Mouse (Mus musculus): Measurements from ENCODE around the gene Eml6.
"Not testable (repeated sequence)": the region's sequence is repeated elsewhere in the genome, so short reads cannot be mapped to it uniquely, and the experiment has no call there.

Gene Eml6

DNA sequence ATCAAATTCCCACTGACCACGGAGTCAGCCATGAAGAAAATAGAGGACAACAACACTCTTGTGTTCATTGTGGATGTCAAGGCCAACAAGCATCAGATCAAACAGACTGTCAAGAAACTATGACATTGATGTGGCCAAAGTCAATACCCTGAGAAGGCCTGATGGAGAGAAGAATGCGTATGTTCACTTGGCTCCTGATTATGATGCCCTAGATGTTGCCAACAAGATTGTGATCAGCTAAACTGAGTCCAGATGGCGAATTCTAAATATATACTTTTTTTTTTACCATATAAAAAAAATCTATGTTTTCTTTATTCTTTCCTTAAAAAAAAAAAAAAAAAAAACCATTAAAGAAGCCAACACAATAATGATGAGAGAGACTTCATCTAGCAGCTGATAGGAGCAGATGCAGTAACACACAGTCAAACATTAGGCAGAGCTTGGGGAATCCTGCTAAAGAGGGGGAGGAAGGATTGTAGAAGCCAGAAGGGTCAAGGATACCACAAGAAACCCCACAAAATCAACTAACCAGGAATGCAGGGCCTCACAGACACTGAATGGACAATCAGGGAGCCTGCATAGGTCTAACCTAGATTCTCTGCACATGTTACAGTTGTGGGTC is 185.1 kb downstream of the Eml6 start:
- DNase-seq (ENCODE audit: low read depth, low spot score): no peak

DNA sequence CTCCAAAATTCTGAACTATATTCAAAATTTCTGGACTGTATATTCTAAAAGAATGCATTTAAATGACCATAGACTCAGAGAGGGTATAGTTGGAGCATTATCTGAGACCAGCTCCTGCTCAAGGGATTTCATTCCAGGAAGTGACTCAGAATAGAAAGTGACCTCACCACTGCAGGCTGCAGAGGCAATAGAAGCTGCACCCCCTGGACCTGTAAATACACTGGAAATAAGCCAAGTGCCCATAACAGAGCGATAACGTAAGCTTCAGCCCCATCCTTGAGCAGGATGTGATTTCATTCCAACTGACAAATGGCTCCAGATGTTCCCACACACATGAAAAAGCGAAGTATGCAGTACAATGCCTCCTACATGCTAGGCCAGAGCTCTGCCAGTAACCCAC is 186.1 kb downstream of the Eml6 start:
- peak; percentile 79 for DNase-seq (ENCODE audit: low read depth, low spot score)

DNA sequence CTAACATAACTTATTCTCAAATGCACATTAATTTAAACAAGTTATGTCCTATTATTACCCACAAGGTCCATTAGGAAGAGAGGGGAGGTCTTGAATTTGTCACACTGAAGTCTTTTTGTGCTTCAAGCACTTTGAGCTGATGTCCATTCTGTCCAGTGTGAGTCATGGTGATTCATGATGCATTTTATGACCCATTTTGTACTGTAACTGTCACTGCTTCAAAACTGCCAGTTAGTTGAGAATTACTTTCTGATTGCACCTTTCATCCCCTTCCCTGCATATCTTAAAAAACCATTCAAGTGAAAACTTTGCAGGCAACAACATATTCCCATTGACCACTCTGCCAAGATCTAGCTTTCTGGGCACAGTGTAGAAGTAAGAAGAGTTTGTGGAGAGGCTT is 188.8 kb downstream of the Eml6 start:
- DNase-seq (ENCODE audit: low read depth, low spot score): no peak

DNA sequence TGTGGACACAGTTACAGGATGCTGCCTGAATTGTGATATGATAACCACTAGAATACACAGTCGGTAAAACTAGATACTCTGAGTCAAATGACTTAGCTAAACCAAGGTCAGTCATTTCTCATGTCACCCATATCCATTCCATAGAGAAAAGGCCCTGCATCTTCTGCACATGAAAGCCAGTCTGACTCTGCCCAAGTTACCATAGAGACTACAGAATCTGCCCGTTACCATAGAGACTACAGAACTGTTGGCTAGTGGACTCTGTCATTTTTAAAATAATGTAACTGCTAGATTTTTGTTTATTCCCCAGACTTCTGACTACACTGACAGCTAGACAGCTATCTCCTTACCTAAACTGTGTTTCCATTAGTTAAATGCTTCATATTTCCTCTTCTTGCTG is 198.1 kb downstream of the Eml6 start:
- DNase-seq (ENCODE audit: low read depth, low spot score): no peak

DNA sequence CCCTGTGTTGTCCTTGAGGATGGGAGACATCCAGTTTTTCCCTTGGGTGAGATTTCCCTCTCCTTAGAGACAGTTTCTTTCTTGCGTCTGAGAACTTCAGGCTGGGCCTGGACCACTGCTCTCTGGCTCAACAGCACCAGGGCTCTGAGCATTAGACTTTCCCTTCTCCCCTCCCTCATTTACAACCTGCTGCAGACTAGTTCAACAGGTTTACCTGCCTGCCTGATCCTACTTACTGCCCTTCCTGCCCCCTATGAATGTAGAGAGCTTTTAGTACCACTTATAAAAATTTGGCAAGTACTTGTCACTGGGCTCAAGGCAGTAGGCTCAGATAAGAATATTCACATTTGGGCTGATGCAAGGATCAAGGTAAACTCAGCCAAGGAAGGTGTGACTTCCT is 199.8 kb downstream of the Eml6 start:
- DNase-seq (ENCODE audit: low read depth, low spot score): no peak

DNA sequence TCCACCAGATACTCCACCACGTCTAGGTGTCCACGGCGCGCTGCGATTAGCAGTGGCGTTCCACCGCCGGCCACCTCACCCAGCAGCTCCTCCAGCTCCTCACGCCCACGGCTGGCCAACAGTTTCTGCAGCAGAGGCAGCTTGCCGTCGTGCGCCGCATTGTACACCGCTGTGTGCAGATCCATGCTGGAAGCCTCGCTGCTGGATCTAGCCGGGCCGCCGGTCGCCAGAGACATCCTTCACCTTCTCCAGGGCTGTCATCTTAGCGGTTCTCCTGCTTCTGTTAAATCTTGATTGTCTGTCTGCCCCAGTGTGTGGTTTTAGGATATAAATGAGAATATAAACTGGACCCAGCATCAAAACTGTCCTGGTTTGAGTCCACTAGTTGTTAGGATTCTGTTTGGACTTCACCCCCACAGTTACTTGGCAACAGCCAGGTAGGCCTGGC is 200.5 kb downstream of the Eml6 start, which contains the start of gene 4931440F15Rik:
Gene 4931440F15Rik, minus strand, starts transcription at position 398 of the 448 bp plus-strand sequence.
- not testable (repeated sequence) for DNase-seq (ENCODE audit: low read depth, low spot score)

DNA sequence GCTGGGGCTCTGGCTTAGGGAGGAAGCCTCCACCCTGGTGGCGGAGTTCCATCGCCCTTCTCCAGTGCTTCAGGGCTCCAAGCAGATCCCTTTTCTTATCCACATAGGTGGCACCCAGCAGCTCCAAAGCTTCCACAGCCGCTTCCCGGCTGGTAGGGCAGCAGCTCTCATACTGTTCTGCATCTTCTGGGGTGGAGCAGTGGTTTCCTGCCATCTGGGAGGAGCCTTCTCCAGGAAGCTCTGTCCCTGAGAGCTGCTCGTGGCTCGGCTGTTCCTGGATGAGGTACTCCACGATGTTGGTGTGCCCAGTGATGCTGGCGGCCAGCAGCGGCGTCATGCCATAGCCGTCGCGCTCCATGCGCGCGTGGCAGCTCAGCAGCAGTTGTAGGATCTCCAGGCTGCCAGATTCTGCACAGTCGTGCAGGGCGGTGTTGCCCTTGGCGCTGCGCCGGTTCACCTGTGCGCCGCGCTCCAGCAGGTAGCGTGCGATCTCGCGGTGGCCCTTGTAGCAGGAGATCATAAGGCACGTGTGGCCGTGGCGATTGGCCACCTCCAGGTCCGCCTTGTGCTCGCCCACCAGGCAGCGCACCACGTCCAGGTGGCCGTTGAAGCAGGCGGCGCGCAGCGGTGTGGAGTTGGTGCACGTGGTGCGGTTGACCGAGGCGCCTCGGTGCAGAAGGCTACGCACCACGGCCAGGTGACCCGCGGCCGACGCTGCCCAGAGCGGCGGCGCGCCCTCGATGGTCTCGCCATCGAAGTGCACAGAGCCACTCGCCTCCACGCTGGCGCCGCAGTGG is 201.2 kb downstream of the Eml6 start:
- not testable (repeated sequence) for DNase-seq (ENCODE audit: low read depth, low spot score)

DNA sequence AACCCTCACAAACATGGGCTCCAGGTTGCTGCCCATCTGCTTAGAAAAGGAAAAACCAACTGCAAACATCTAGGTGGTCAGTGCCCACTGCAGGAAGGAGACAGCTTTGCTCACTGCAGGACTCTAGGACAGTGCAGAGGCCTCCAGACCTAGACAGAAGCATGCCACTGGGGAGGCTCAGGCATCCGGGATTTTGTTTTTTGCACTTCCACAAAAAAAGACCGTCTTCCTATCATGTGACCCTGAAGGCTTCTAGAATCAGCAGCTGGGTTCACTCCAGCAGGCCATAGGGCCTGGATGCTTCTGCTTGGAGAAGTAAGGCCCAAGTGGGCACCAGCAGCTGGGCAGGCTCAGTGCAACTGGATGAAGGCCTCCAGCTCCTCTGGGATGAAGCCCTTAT is 202.7 kb downstream of the Eml6 start:
- DNase-seq (ENCODE audit: low read depth, low spot score): no peak

DNA sequence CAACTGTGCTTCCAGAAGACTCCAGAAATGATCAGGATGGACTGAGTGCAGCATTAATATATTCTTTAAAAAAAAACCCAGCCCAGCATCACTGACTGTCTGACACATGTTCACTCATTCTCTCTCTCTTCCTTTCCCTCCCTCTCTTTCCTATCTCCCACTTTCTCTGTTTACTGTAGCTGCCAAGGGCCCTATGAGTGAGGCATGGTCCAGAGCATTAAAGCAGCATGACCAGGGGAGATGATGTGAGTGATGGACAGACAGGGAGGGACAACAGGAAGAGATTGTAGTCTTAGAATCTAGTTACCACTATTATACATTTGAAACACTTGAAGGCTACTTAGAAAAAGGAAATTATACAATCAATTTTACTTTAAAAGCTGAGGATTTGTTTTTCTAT is 210.2 kb downstream of the Eml6 start:
- no peak for DNase-seq (ENCODE audit: low read depth, low spot score)

DNA sequence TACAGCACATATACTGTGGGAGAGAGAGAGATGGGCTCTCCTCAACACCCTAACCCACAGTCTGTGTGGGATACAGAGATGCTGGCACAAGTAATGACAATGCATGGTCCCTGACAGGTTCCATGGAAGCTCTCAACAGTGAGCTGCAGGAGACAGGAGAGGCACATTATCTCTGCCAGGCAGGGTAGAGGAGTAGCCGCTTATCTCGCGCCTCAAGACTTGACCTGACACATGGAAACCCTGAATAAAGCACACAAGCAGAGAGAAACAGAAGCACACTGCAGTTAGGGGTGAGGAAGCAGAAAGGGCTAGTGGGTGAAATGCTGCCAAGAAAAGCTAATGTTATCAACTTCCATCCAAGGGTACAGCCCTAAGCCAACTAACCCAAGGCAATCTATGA is 210.6 kb downstream of the Eml6 start:
- DNase-seq (ENCODE audit: low read depth, low spot score): no peak

DNA sequence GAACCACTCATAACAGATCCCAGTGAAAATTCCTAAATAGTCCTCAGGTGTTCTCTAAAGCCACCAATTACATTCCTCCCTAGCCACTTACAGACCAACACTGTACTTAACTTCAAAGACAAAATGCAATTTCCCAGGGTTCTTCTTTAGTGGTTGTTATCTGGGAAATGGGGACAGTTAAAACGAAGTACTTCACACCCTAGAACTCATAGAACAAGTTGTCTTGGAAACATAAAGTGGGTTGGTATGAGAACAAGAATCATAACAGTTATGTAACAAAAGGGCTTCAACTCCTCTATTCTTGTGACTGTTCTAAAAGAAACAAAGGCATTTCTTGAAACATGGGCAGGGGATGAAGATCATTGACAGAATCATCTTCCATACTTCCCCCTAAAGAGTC is 212.6 kb downstream of the Eml6 start:
- no peak for DNase-seq (ENCODE audit: low read depth, low spot score)

DNA sequence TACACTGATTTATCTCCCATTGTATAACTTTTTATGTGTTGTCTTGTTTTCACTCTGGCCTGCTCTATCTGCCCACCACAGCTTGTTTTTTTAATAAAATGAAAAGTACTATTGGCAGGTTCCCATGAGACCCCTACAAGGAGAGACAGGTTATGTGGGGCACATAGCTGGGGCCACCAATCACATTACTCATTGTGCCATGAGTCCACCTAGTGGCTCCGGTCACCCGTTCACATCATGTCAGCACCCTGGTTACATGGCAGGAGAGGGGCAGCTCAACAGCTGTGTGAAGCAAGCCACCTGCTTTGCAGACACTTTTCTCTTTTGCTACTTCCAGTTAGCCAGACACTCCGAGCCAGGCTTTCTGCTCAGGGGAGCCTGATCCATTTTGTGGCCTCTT is 213.4 kb downstream of the Eml6 start:
- DNase-seq (ENCODE audit: low read depth, low spot score): no peak

DNA sequence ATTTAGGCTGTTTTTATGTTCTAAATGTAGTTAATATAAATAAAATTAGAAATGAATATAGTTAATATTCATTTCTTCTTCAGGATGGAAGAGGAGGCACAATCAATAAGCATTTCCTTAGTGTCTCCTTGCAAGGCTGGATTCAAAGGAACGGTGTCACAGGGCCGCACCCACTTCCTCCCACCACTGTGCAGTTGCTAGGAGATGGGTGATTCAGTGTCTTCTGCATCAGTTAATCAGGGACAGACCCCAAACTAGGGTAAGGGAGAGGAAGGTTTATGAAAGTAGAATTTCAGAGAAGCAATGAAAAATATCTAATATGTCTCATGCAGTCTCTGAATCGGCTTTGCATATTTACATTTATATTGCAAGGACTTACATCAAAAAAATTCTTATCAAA is 215.5 kb downstream of the Eml6 start:
- no peak for DNase-seq (ENCODE audit: low read depth, low spot score)

DNA sequence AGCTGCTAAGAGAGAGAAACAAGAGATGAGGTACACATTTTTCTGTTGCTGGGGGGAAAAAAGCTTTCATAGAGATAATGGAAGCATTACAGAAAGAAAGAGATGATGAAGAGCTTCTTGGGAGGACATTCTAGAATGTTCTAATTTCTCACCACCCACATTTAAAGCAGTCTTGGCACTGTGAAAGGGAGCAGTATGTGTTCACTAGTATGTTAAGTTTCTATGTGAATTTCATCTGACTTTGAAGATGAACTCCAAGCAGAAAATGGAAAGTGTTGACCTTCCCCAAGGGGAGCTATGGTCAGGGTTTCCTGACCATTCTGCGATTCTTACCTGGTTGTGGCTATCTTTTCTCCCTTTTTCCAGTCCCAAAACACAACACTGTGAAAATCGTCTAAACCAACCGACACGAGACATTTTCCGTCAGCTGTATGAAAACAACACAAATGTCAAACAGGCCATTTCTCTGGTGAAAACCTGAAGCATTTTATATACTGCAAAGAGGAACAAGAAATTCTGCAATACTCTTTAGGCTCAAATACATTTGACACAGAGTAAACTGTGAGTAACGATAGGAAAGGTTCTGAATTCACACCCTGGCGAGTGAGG is 216.7 kb downstream of the Eml6 start:
- no peak for DNase-seq (ENCODE audit: low read depth, low spot score)

DNA sequence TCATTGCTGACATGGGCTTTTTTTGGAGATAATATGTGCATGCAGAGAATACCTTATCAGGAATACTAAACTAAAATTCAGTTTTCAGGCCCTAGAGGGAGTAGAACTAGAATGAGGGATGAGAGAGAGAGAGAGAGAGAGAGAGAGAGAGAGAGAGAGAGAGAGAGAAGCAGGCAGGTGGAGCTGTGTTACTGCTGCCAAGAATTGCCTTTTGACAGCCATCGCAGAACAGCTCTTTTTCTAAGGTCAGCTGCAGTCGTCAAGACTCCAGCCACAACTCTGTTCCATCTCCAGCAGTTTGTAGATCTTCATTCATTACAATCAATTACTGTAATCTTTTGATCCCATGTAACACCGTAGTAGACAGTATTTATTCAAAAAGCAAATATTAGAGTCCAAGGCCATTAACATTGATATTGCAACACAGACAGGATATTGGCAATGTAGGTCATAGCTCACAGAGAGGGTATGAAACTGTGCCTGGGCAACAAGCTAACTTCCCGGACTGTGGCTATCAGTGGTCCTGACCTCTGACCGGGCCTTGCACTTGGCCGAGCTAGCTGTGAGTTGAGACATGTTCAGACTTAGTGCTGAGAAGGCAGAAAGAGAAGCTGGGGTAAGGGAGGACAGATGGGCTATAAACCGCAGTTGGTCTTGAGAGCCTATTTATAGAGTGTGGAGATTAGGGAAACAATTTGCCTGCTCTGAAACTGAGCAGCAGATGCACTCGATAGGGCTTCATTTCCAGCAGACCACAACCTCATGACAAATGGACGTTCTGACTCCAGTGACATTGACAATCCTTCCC is 217.5 kb downstream of the Eml6 start:
- DNase-seq (ENCODE audit: low read depth, low spot score): peak; percentile 95

DNA sequence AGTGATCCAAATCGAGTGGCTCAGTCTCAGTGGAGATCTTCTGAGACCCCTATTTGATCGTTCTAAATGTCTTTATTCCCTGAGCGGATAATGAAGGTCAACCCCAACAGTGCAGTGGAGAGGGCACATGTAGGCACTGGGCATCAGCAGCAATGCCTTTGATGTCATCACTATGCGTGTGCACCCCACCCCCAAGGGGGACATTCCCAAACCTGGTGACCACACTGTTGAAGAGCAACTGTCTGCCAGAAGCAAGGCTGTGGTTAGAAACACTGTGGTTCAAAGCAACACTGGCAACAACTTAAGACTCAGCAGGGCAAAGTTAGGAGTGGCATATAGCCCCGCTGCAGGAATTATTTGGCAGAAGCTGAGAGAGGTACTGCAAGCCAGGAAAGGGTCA is 218.5 kb downstream of the Eml6 start:
- no peak for DNase-seq (ENCODE audit: low read depth, low spot score)

DNA sequence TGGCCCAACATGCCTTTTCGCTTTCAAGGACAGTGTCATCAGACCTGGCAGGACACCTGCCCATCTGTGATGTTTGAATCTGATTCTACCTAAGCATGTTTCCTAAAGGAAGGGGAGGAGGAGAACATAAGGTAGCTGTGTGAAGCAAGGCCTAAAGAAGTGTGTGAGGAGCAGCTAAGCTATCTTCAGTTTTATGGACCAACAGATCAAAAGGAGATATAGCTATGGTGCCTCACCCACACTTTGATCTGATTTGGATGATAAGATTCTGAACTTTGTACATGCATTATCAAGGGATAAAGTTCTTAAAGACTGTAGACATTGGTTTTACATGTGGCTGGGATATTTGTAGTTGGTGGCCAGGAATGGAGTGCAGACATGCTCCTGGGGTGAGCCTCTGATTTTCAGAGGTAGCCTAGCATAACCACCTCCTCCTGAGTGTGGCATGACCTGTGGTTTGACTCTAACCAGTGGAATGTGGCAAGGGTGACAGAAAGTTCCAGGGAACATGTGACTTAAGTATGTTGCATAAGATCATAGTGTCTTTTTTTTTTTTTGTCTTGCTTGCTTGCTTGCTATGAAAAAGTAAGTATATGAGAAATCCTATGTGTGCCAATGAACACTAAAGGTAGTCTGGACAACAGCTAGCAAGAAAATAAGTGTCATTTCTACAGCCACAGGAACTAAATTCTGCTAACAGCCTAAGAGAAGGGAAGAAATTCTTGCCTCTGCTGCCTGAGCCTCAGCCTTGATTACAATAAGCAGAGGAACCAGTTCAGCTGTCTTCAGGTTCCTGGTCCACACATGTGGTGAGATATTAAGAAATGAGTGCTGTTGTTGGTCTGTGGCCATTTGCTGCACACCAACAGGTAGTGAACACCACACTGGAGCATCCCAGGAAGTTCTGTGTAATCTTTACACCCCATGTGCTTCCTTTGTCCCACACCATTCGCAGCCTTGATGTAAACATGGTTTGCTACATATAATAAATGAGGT is 224.1 kb downstream of the Eml6 start:
- DNase-seq (ENCODE audit: low read depth, low spot score): no peak

DNA sequence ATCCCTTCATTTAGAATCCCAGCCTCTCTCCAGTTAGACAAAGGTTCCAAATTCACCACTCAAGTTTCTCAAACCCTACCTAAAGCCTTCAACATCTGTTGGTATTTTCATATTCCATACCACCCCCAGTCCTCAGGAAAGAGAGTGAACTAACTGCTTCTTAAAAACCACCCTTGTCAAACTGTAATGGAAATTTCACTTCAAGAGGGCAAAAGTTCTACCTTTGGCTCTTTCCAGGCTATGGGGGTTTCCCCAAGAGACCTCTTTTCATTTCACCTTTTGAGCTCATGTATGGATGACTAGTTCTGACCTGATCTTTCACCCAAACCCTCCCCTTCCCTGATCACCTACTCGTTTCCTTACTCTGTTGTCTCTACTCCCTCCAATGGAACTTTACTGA is 226.0 kb downstream of the Eml6 start:
- no peak for DNase-seq (ENCODE audit: low read depth, low spot score)

DNA sequence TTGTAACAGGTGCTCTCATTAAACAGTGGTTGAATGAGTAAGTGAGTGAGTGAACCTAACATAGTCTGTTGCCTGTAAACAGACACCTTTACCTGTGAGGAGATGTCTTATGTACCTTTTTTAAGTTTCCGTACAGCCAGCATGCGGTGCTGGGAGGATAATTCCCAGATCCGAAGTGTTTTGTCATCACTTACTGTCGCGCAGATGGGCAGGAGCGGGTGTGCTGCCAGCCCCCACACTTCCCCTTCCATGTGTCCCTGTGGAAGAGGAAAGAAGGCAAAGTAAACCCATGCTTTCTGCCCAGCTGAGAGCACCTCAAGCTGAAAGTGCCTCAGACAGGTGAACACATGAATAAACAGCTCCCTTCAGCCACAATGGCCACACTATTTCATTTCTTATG is 230.7 kb downstream of the Eml6 start:
- DNase-seq (ENCODE audit: low read depth, low spot score): no peak

DNA sequence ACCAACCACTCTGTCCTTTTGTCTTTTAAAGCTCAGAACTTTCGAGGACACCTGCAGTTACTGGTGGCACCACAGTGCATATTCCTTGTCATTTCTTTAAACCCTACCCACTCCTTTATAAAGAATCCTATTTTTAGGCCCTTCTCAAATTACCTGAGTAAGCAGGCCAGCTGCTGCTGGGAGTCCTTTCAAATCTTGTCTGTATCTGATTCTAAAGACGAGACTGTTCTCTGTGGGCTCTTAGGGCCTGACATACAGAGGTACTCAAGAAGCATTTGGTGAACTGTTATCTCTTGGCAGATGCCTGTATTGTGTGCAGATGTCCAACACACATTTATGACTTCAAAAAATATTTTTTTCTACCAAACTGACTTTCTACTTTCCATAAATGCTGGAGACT is 231.4 kb downstream of the Eml6 start:
- DNase-seq (ENCODE audit: low read depth, low spot score): peak; percentile 67

DNA sequence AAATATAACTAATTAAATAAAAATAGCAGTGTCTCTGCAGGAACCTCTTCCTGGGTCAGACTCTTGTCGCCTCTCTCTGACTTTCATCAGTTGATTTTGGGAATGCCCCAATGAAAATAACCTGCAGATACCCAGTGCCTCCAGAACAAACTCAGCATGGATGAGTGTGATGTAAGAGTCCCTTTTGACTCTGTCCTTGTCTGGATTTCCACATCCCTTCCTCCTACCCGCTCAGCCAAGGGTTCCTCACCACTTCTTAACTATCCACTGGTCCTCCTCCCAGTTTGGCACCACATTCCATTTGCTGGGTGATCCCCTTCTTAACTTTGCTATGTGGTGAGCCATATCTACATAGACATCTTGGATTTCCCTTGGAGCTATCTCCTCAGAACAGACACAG is 235.0 kb downstream of the Eml6 start:
- no peak for DNase-seq (ENCODE audit: low read depth, low spot score)

Measured in skeletal muscle tissue, adult 2 months (tissue).